Mouse (Mus musculus): Measurements from ENCODE around the gene D030056L22Rik.
A peak's percentile ranks its signal among the peaks of the same experiment; 100 is the strongest.

D030056L22Rik gene

DNA sequence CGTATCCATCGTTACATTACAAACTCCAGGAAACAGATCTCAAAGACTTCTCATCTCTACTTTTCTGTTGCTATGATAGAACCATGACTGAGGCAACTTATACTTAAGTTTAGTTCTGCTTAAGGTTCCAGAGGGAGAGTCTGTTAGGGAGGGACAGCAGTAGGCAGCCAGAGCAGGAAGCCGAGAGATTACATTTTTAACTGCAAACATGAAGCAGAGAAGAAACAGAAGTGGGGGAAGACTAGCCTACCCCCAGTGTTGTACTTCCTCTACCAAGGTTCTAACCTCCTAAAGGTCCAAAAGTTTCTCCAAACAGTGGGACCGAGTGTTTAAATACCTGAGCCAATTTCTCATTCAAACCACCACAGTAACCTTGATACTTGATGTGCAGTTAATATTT, 22.9 kb downstream of the D030056L22Rik start:
- DNase-seq = no peak

DNA sequence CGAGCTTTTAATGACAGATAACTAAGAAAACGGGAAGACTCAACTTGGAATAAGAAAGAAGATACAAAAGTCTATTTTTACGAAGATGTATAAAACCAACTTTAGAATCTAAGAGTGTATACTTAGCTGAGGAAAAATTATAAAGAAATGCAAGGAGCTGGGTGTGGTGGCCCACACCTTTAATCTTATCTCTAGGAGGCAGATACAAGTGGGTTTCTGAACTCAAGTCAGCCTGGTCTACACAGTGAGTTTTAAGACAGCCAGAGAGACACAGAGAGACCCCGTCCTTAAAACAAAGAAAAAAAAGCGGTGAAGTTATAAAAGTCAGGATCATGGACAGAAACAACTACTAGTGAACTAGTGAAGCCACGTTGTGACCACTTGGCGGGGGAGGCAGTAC, 26.2 kb downstream of the D030056L22Rik start:
- DNase-seq = no peak

DNA sequence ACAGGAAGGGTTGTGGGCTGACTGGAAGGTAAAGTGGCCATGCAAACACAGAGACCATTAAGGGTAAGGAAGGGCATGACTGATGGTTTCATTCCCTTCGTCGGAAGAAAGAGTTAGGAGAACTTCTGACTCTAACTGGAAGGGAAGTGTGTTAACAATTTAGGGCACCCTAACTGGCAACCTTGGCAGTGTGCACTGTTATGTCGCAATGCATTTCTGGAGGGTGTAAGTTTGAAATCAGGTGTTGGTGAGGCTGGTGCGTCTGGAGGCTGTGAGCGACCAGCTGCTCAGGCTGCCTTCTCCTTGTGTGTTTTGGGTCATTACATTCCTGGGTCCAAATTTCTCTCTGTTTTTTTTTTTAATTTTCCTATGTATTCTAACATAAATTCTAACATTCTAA, 31.0 kb downstream of the D030056L22Rik start:
- peak; percentile 16 for DNase-seq

DNA sequence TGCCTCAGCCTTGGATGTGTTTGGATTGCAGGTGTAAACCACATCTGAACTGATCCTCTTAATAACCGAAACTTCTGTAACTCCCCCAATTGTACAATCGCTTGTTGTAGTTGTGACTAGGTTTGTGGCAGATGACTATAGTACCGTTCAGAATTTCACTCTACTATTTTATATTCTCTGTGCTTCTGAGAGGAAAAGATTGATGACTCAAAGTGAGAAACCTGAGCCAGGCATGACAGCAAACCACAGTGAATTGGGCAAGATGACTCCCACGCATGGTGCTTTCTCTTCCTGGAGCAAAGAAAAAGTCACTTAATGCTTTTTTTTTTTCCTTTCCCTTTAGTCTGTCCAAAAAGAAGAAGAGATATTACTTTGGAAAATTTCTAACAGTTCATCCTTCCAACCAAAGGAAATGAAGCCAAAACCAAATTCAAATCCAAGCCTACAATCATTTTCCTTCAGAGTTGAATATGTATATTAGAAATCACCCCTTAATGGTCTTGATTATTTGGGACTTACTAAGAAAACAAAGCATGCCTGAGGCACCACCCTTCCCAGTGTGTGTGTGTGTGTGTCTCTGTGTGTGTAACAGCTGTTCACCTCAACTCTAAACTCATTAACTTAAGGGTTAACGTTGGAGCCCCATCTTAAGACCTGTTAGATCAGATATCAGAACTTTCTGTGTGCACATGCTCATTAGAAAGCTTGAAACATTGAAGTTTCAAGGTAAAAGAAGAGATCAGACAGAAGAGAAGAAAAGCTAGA, 33.8 kb downstream of the D030056L22Rik start:
- DNase-seq = peak; percentile 41

DNA sequence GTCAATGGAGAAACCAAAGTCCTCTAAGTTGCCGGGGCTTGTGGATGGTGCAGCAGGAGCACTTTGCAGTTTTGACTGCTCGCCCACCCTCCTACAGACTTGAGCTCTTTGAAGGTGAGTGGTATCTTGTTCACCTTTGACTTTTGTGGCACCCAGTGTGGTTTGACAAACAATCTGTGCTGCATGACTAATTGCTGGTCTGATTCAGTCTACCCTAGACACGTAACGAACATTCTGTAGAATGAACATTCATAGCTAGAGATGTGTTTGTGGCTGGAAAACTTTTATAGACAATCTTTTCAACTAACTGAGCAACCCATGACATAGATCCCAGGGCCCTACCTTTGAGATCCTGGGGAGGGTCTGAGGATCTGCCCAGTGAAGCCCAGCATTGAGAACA, 34.4 kb downstream of the D030056L22Rik start:
- no peak for DNase-seq

DNA sequence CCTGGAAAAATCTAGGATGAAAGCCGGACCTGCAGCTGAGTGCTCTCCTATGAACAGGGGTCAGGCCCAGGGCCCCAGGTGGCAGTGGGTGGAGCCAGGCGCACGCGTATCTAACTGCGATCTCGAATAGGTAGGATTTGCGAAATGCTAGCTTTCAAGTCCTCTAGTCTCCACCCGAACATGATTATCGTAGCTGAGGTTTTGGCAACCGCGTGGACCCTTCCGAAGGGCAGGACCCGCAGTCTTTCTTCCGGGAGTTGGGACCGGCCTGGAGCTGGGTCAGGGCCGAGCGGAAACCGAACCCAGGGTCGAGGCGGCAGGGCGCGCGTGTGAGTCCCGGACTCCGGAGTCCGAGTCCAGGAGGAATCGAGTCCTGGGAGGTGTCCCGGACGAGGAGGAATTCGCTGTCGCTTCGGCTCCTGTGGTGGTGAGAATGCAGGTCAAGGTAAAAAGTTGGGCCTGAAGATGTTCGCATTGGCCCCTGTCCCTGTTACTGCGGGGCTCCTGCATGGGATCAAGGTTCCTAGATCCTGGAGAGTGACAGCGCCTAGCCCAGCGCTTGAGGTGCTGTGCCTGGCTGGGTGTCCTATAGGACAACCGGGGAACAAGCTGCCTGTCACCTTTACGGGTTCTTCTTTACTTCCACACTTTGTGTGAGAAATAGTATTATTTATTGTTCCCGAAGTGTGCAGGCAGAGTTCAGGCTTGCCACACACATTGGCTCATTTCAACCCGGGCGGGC, 36.8 kb downstream of the D030056L22Rik start, which contains the start of gene Trpm6:
Gene Trpm6, plus strand, starts transcription at position 386 of the 742 bp plus-strand sequence.
- DNase-seq = no peak

DNA sequence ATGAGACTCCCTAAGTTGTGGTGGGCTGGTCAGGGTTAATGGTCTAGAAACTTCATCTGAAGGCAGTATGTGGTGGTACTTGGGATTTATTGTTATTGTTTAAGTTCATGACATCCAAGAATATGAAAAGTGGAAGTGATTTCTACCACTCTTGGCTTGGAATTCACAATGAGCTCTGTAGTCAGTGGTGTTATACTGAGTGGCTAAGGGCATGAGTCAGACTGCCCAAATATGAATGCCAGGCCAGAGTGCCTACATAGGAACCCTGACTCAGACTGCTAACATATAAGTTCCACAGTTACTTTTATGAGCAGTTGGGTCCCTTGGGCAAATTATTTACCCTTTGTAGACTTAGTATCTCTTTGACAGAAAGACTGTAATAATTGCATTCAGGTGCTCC, 44.2 kb downstream of the D030056L22Rik start:
- DNase-seq = no peak

DNA sequence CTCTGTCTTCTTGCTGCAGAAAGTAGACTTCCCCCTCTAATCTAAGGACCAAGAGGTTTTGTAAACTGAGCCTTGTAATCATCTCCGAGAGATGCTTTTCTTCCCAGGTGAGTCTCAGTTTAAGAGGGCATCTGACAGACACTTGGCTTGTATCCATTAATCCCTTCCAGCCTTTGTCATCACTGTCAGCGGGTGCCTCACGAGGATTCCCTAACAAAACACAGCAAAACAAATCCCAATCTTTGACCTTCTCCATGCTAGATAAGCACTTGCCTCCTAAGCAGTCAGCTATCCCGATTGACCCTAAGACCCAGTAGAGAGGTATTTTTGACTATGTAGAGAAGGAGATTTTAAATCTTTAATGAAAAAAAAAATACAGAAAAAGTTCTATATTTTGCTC, 44.7 kb downstream of the D030056L22Rik start:
- DNase-seq = no peak

DNA sequence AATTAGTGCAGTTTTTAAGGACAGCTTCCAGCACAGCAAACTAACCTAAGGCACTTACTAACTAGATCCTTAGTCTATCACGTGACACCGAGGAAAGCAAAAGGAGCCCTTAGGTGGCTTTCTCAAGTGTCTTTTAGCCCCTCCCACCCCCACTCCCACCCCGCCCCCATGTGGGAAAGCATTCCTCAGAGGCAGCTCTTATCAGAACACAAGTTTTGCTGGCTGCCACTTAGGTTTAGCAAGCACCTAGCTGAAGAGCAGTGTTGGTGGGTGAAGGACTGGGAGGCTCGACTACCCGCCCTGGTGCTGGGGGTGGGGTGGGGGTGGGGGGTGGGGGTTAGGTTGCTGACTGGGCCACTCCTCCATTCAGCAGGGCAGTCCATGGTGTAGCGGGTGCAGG, 45.3 kb downstream of the D030056L22Rik start:
- DNase-seq = no peak

DNA sequence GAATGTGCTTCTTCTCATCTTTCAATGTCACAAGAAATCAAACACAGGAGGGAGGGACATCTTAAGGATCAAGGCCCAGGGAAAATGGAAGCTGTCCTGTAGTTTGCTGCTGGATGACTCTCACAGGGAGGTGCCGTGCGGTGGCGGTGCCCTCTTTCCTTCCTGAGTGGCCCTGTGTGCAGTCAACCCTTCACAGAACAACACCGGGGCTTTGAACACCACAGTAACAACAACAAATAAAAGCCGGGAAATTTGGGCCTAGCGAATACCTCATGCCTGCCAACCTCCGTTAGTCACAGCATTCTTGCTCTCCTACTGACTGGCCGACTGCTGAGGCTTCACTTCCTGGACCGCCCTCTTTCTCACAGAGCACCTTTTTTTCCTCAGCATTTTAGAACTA, 45.9 kb downstream of the D030056L22Rik start:
- DNase-seq = no peak

DNA sequence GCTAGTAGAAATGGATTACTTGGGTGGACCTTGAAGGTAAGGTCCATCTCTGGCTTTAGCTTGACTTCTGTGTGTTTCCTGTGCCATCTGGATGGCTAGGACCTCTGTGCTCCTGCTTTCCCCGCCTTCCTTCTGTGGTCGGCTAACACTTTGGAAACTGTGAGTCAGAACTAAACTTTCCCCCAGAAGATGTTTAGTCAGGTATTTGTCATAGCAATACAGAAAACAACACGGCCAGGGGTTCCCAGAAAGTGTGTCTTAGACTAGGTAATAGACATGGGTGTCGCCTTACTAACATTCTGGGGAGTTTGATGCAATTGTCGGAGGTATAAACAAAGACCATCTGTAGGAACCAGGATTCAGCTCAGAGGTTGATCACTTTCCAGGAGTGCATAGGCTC, 53.4 kb downstream of the D030056L22Rik start:
- no peak for DNase-seq

Measured in layer of hippocampus, adult 9-11 months (tissue).